Mouse (Mus musculus) embryonic facial prominence, embryonic 12.5 days (tissue): ENCODE data around the gene Tmem260. TPM values are rescaled to one million over a fixed set of nuclear protein-coding genes. Genes with fewer than 3 reads are reported as not detected.
A peak's percentile ranks its signal among the peaks of the same experiment; 100 is the strongest.

Experiments used
- ATAC-seq: fragments of 200-750 bp; cut with Nextera tagmentation; 2 replicates; pipeline ENCODE4 v1.8.0; 2017; ENCODE audit not compliant: insufficient number of reproducible peaks, insufficient read depth, low FRiP score, low TSS enrichment
- H3K27ac ChIP-seq: fragments of 300-500 bp; sonication (generic); 2 replicates; pipeline ENCODE4 v1.5.1; 2016; ENCODE audit warnings: mild to moderate bottlenecking
- H3K27me3 ChIP-seq: fragments of 300-500 bp; sonication (generic); 2 replicates; pipeline ENCODE4 v1.6.1; 2016; ENCODE audit warnings: mild to moderate bottlenecking, moderate library complexity
- H3K36me3 ChIP-seq: fragments of 300-500 bp; sonication (generic); 2 replicates; pipeline ENCODE4 v1.6.1; 2016; ENCODE audit warnings: mild to moderate bottlenecking
- H3K4me1 ChIP-seq: fragments of 300-500 bp; sonication (generic); 2 replicates; pipeline ENCODE4 v1.6.1; 2016
- H3K4me2 ChIP-seq: fragments of 300-500 bp; sonication (generic); replicated peaks from 2 replicates; pipeline ENCODE4 v1.6.1; 2016; ENCODE audit warnings: mild to moderate bottlenecking, moderate library complexity
- H3K4me3 ChIP-seq: fragments of 300-500 bp; sonication (generic); 2 replicates; pipeline ENCODE4 v1.5.1; 2016; ENCODE audit warnings: mild to moderate bottlenecking
- H3K9ac ChIP-seq: fragments of 300-500 bp; sonication (generic); 2 replicates; pipeline ENCODE4 v1.6.1; 2016; ENCODE audit warnings: mild to moderate bottlenecking, moderate library complexity
- H3K9me3 ChIP-seq: fragments of 300-500 bp; sonication (generic); 2 replicates; pipeline ENCODE4 v1.6.1; 2016; ENCODE audit warnings: mild to moderate bottlenecking, moderate library complexity
- WGBS: fragments of 180-500 bp; shearing (Covaris S2); methylation state at CpG from one replicate; pipeline ENCODE4 v1.1.7; 2016; 5-methylcytosine and 5-hydroxymethylcytosine counted together
- polyA plus RNA-seq: library from polyadenylated mRNA; unstranded; fragments of >200 nt; fragmentation: Nextera tagmentation; extraction: Ambion mirVana; gene quantifications from 2 replicates; pipeline ENCODE4 v1.2.1, GENCODE M21; 2016

Gene Tmem260
- polyA plus RNA-seq, result 31.1 and 31.4 TPM in 2 replicates

DNA sequence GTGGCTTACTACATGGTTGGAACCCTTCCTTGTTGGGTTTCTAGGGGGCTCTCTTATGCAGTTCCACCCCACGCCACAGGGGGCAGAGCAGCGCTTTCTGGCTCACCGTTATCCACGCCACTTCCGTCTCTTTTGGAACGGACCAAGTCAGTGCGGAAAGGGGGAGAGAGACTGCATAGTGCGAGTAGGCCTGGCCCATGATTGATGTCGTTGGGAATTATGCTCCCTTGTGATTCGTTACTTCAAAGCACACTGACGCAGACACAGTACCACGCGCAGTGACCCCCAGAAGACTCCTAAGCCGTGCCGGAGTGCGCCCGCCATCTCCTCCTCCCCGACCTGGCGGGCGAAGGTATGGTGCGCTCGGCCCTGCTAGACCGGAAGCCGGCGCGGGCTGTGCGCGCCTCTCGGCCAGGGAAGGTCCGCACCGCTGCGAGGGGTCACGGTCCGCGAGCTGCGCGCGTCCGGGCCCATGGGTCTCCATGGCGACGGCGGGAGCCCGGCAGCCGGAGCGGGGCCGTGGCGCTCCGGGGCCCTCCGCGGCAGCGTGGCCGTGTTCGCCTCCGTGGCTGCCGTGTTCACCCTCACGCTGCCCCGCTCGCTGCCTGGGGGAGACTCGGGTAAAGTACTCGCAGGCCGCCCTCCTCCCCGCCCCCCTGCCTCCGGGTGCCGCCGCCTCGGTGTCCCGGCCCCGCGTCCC is at the start of gene Tmem260:
TSS of gene Tmem260 (plus strand) at position 141 of the 700 bp plus-strand sequence.
- Histone ChIP-seq H3K9me3 (no peaks in the 10 kb centered on the region), H3K27ac (peak within 1 kb of the TSS; percentile 86; the same call in 1 of the 2 replicates), H3K4me3 (peak within 1 kb of the TSS; percentile 90), H3K27me3 (no peaks in the 10 kb centered on the region), H3K4me2 (peak within 1 kb of the TSS; percentile 57), H3K36me3 (no peaks in the 10 kb centered on the region), H3K9ac (peak within 1 kb of the TSS; percentile 93), H3K4me1 (peaks cover 8% of the 10 kb centered on the region)
- peak; percentile 99 for ATAC-seq
- WGBS, result under 1% methylated on average over 69 of the region's 69 CpGs

DNA sequence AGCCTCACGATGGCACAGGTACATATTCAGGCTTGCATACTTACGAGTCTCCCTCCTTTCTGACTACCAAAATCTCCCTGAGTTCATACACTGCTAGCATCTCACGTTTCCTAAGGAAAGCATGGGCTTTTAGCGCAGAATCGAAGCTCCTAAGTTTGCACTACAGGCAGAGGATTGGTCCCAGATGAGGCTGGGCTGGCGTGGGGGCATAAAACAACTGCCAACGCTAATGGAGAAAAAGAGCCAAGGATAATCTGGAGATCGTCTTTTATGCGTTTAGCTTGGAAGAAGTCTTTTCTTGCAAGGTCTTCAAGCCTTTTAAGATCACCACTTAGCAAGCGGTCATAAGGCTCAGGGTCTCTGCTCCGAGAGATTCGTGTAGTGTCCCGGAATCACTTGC is 39.8 kb upstream of the Tmem260 start:
- Histone ChIP-seq H3K27me3 (no peaks in the 10 kb centered on the region), H3K36me3 (no peaks in the 10 kb centered on the region), H3K27ac (no peak overlapping the region), H3K4me2 (no peak overlapping the region), H3K9me3 (no peaks in the 10 kb centered on the region), H3K4me1 (no peaks in the 10 kb centered on the region), H3K9ac (no peak overlapping the region), H3K4me3 (no peak overlapping the region)
- WGBS, result 86% methylated on average over 13 of the region's 13 CpGs
- no peak for ATAC-seq

DNA sequence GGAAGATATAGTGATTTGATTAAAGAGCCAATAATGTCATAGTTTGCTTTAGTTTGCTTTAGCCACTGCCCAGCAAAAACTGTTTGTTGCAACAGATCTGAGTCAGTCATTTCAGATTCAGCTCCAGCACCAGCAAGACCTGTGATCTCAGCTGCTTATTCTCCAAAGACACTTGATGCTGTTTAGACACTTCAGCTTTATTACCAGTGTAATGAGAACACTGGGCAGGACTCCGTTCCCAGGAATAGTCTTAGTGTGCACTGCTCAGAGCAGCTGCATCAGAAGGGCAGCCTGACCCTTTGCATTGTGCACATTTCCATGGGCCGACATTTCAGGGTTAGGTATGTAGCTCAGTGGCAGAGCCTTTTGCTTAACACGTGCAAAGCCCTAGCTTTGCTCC is 28.9 kb upstream of the Tmem260 start:
- H3K27ac ChIP-seq, result no peak overlapping the region
- WGBS, result 80% methylated on average over 3 of the region's 3 CpGs
- H3K36me3 ChIP-seq, result no peaks in the 10 kb centered on the region
- peaks cover 2% of the 10 kb centered on the region; the same call in 1 of the 2 replicates for H3K4me1 ChIP-seq
- H3K9ac ChIP-seq, result no peak overlapping the region
- no peak overlapping the region for H3K4me2 ChIP-seq
- H3K27me3 ChIP-seq, result 0 out of 2 replicates have a peak, but pooled peaks cover 4% of the 10 kb centered on the region
- H3K4me3 ChIP-seq, result no peak overlapping the region
- no peak for ATAC-seq
- H3K9me3 ChIP-seq, result no peaks in the 10 kb centered on the region

DNA sequence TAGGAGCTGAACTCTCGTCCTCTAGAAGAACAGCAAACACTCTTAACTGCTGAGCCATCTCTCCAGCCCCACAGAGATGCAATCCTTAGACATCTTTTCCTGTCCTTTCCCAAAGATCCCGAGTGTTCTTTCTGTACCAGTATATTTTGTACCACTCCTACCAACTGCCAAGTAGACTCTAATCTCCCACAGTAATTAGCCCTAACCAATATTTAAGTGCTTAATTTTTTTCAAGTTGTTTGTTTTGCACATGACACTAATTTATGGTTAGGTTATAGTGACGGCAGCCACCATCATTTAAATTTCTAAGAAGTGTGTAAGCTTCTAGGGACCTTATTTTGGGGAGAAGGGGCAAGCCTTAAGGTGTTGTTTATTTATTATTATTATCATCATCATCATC is 27.7 kb upstream of the Tmem260 start:
- Histone ChIP-seq H3K4me1 (peaks cover 4% of the 10 kb centered on the region; the same call in 1 of the 2 replicates), H3K27ac (no peak overlapping the region), H3K4me2 (no peak overlapping the region), H3K4me3 (no peak overlapping the region), H3K36me3 (no peaks in the 10 kb centered on the region), H3K9ac (no peak overlapping the region), H3K27me3 (0 out of 2 replicates have a peak, but pooled peaks cover 4% of the 10 kb centered on the region), H3K9me3 (no peaks in the 10 kb centered on the region)
- ATAC-seq, result no peak
- 43% methylated on average over 3 of the region's 3 CpGs for WGBS

DNA sequence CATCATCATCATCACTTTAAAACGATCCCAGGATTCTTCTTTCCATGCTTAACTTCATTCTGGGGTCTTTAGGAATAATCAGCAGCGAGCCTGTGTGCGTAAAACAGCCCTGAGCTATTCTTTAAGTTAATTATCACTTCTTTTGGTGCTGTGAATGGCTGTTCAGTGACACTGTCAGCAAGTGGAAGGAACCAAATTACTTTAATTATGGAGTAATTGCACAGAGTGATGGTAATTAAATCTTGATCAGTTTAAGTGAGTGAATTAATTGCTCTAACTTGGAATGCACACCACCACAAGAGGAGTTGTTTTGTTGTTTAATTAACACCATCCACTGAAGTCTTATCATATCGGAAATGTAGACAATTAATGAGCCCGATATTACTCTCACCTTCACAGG is 27.3 kb upstream of the Tmem260 start:
- H3K27me3 ChIP-seq, result 0 out of 2 replicates have a peak, but pooled peaks cover 4% of the 10 kb centered on the region
- no peak for ATAC-seq

DNA sequence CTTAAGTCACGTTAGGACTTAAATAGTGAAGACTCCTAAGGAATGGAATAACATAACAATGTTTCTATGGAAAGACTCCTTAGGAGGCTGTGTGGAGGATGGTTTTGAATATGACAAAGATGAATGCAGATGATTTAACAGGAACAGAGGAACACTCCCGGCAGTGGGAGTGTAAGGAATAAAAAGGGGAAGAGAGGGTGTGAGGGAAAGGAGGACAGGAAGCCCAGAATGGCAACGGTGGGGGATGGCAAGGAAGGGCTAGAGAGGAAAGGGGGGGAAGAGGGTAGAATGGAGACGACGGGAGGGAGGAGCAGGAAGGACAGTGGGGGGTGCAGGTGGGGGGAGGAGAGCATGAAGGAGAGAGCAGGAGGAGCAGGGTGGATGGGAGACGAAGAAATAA is 24.4 kb upstream of the Tmem260 start:
- 17% methylated on average over 6 of the region's 6 CpGs for WGBS
- Histone ChIP-seq H3K27ac (no peak overlapping the region), H3K4me2 (peak overlapping the region; percentile 33), H3K9ac (no peak overlapping the region), H3K9me3 (no peaks in the 10 kb centered on the region), H3K27me3 (0 out of 2 replicates have a peak, but pooled peaks cover 4% of the 10 kb centered on the region), H3K4me3 (no peak overlapping the region), H3K36me3 (no peaks in the 10 kb centered on the region), H3K4me1 (peaks cover 4% of the 10 kb centered on the region; the same call in 1 of the 2 replicates)
- no peak for ATAC-seq

More for the DNA sequence above, 27.3 kb upstream of the Tmem260 start:
- H3K9ac ChIP-seq, result no peak overlapping the region
- H3K4me1 ChIP-seq, result peaks cover 4% of the 10 kb centered on the region; the same call in 1 of the 2 replicates
- H3K4me2 ChIP-seq, result no peak overlapping the region
- H3K27ac ChIP-seq, result no peak overlapping the region
- H3K4me3 ChIP-seq, result no peak overlapping the region
- H3K9me3 ChIP-seq, result no peaks in the 10 kb centered on the region
- WGBS, result 66% methylated on average over 5 of the region's 5 CpGs
- no peaks in the 10 kb centered on the region for H3K36me3 ChIP-seq

DNA sequence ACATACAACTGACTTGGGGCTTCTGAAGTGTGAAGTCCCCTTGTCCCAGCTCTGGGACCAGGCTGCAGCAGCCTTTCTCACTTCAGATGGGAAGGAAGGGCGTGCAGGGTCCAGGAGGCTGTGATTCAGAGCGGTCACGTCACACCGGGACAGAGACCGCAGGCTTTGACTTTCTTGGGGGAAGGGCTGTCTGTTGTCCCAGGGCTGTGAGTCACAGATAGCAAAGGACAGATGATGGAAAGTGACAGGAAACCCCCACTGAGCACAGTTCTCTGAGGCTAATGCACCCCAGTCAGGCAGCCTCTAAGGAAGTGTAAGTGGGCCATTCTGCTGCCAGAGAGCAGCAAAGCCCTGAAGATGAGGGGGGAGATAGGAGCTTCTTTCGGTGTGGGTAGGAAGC is 23.9 kb upstream of the Tmem260 start:
- 22% methylated on average over 6 of the region's 6 CpGs for WGBS
- Histone ChIP-seq H3K9me3 (no peaks in the 10 kb centered on the region), H3K4me3 (no peak overlapping the region), H3K27ac (no peak overlapping the region), H3K9ac (no peak overlapping the region), H3K27me3 (0 out of 2 replicates have a peak, but pooled peaks cover 4% of the 10 kb centered on the region), H3K4me2 (peak overlapping the region; percentile 33), H3K4me1 (peaks cover 4% of the 10 kb centered on the region; the same call in 1 of the 2 replicates), H3K36me3 (no peaks in the 10 kb centered on the region)
- no peak for ATAC-seq

DNA sequence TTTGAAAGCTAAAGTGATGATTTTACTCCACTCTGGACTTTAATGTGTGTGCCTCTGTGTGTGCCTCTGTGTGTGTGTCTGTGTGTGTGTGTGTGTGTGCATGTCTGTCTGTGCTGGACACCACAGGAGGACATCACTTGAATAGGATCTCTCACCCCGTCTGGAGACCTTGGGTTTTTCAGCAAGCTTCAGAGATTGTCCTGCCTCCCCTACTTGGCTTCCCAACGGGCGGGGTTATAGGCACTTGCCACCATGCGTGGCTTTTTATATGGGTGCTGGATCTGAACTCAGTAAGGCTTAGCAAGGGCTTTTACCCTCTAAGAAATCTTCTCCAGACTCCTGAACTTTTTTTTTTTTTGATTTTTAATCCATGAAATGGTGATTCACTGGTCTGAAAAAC is 23.5 kb upstream of the Tmem260 start:
- WGBS, result 39% methylated on average over 4 of the region's 4 CpGs

DNA sequence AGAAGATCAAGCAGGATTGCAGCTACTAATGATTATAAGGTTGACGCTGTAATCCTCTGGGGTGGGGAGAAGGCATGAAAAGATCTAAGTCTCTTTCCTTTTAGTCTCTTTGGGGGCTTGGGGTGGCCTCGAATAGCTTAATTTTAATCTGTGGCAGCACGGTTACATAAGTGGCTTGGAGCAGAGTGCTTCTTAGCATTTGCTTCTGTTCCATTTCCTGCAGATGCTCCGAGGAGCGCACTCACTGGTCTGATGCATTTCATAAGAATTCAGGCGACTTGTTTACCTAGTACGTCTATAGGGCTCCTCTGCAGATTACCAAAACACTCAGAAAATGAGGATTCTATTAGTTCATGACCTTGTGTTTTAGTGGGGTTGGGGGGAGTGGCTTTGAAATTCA is 23.0 kb upstream of the Tmem260 start:
- H3K4me1 ChIP-seq, result peaks cover 4% of the 10 kb centered on the region; the same call in 1 of the 2 replicates
- H3K27me3 ChIP-seq, result no peaks in the 10 kb centered on the region
- ATAC-seq, result no peak
- WGBS, result 49% methylated on average over 7 of the region's 7 CpGs
- H3K9ac ChIP-seq, result no peak overlapping the region
- H3K9me3 ChIP-seq, result no peaks in the 10 kb centered on the region
- H3K27ac ChIP-seq, result no peak overlapping the region
- H3K4me2 ChIP-seq, result no peak overlapping the region
- H3K4me3 ChIP-seq, result no peak overlapping the region
- no peaks in the 10 kb centered on the region for H3K36me3 ChIP-seq

More for the DNA sequence above, 23.5 kb upstream of the Tmem260 start:
- peaks cover 4% of the 10 kb centered on the region; the same call in 1 of the 2 replicates for H3K4me1 ChIP-seq
- no peaks in the 10 kb centered on the region for H3K36me3 ChIP-seq
- H3K9me3 ChIP-seq, result no peaks in the 10 kb centered on the region
- no peak overlapping the region for H3K27ac ChIP-seq
- no peak overlapping the region for H3K9ac ChIP-seq
- 0 out of 2 replicates have a peak, but pooled peaks cover 3% of the 10 kb centered on the region for H3K27me3 ChIP-seq
- H3K4me2 ChIP-seq, result no peak overlapping the region; the same call in 1 of the 2 replicates
- no peak for ATAC-seq
- H3K4me3 ChIP-seq, result no peak overlapping the region

DNA sequence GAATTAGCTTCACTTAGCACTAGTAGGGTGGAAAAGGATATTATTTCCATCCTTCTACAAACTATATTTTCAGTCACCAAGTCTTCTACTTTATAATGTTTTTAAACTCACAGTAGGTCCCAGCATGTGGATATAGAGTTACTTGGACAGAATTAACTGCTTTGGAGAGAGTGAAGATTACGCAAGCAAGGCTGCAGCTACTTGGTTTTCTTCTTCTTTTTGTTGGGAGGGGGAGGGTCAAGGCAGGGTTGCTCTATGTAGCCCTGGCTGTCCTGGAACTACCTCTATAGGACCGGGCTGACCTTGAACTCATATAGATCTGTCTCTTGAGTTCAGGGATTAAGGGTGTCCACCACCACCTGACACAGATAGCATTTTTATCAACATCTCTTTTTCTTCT is 13.9 kb upstream of the Tmem260 start:
- no peaks in the 10 kb centered on the region for H3K9me3 ChIP-seq
- no peak overlapping the region for H3K4me2 ChIP-seq
- H3K4me1 ChIP-seq, result peaks cover 6% of the 10 kb centered on the region; the same call in 1 of the 2 replicates
- no peaks in the 10 kb centered on the region for H3K27me3 ChIP-seq
- no peak overlapping the region for H3K9ac ChIP-seq
- H3K4me3 ChIP-seq, result no peak overlapping the region
- ATAC-seq, result no peak
- no peaks in the 10 kb centered on the region for H3K36me3 ChIP-seq
- no peak overlapping the region for H3K27ac ChIP-seq
- WGBS, result 87% methylated on average over 2 of the region's 2 CpGs

DNA sequence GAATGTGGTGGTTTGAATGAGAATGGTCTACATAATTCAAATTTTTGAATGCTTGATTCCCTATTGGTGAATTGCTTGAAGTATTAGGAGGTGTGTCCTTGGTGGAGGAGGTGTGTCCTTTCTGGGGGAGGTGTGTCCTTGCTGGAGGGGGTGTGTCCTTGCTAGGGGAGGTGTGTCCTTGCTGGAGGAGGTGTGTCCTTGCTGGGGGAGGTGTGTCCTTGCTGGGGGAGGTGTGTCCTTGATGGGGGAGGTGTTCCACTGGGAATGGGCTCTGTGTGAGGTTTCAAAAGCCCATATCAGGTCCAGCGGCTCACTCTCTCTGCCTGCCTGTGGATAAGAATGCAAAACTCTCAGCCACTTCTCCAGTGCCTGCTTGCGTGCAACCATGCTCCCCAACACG is 2.1 kb upstream of the Tmem260 start:
- Histone ChIP-seq H3K27ac (no peak overlapping the region), H3K4me1 (peaks cover 8% of the 10 kb centered on the region), H3K9ac (no peak overlapping the region), H3K4me3 (no peak overlapping the region), H3K36me3 (no peaks in the 10 kb centered on the region), H3K9me3 (no peaks in the 10 kb centered on the region), H3K4me2 (no peak overlapping the region), H3K27me3 (no peaks in the 10 kb centered on the region)
- WGBS, result 47% methylated on average over 3 of the region's 3 CpGs
- no peak for ATAC-seq

DNA sequence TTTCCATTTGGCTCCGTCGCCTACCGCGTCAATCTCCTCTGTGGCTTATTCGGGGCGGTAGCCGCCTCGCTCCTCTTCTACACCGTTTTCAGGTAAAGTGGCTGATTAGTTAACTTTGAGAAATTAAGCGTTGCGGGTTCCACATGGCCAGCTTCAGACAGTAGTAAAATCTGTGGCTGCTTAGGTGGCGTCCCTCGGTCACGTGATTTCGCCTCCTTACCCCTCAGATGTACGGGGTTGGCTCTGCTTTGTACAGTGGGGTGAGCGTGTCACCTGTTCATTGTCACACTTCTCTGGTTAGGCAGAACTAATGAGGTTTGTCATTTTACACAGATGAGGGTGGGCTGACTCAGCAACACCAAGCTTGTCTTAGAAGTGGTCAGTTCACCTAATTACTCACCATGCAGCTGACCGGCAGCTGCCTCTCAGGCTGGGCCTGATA is 6.1 kb downstream of the Tmem260 start:
- Histone ChIP-seq H3K4me2 (no peak overlapping the region), H3K9ac (no peak overlapping the region), H3K36me3 (no peaks in the 10 kb centered on the region), H3K9me3 (no peaks in the 10 kb centered on the region), H3K27me3 (no peaks in the 10 kb centered on the region), H3K4me3 (no peak overlapping the region), H3K4me1 (peaks cover 10% of the 10 kb centered on the region), H3K27ac (no peak overlapping the region)
- ATAC-seq, result no peak
- 71% methylated on average over 18 of the region's 18 CpGs for WGBS
